Mouse (Mus musculus): ENCODE data around the gene Setd6.

The Setd6 gene

DNA sequence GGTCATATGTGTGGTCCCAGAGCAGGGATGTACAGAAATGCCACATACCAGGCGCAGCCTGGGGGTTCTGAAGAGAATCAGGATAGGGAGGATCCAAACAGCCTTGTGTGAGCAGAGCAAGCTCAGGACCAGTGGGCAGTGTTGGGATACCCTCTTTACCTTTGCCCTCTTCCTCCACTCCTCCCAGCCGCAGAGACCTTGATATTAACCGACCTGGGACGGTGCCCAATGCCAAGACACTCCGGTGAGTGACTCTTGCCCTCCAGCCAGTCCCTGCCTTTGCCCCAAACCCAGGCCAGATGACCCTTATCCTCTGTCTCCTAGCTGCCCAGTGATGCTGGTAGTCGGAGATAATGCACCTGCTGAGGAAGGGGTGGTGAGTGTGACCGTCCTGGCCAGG is 6.1 kb upstream of the Setd6 start:
- no peak for DNase-seq (ENCODE audit: low read depth, low spot score)

GRCm38 (mm10) chr8:95711029-95711428 is 4.7 kb upstream of the Setd6 start:
- DNase-seq (ENCODE audit: low read depth, low spot score): no peak

DNA sequence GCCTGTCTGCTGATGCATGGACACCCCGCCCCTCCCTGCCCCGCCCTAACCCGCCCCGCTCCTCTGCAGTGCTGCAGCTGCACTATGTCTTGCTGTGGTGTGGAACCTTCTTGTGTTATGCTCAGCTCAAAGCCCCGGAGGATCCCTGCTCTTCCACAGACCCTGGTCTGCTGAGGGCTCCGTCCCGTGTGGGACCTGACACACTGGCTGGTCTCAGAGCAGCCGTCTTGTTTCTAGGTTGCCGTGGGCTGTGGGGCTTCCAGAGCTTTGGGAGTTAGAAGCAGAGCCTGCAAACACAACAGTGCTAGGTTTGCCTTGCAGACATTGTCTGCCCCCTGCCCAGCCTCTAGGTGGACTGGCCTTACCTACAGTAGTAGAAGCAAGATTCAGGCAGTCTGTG is 3.3 kb upstream of the Setd6 start:
- DNase-seq (ENCODE audit: low read depth, low spot score): no peak

DNA sequence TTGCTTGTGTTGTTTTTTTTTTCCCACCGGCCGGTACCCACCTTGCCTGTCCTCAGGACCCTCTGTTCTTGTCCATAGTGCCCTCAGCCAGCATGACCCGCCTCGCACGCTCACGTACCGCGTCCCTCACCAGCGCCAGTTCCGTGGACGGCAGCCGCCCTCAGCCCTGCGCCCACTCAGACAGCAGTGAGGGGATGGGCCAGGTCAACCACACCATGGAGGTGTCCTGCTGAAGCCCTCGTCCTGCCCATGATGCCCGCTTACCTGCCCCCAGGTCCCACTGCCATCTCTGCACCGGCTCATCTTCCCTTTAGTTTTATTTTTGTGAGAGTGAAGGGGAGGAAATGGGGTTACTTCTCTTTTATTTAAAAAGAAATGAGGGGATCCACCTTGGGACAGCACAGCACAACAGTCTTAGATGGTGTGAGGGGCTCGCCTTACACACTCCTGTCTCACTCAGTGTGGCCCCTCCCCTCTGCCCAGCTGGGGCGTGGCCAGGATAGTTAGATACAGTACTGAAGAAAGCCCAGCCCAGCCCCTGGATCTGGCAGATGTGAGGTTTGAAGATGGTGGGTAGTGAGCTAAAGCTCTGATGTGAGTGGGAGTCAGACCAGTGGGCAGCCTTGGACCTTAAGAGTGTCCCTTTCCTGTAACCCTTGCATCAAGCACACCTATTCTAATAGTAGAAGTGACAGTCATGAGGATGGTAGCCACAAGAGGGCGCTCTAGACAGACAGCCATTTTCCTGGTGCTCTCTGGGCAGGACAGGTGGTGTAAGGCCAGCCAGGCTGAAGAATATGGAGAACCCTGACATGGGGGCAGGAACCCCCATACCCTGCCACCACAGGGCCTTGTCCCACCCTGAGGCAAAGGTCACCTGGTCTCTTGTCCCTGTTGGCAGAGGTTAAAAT is 2.3 kb upstream of the Setd6 start:
- DNase-seq (ENCODE audit: low read depth, low spot score): no peak

DNA sequence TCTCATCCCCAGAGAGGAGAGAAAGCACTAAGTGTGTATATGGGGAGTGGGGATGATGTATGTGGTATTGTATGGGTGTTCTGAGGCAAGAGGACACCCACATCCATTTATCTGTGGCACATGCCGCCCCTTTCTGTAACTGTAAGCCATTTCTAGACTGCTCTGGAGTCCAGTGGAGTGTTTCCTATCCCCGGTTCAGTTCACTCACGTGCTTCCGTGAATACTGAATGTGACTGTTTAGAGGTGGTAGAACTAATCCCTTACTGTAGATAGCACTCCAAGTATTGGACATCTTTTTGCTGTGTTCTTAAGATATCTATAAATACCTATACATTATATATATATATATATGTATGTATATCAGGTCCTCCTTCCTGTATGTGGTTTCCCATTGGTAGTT is 1.3 kb upstream of the Setd6 start:
- DNase-seq (ENCODE audit: low read depth, low spot score): no peak

GRCm38 (mm10) chr8:95714837-95715413 is 756 bp upstream of the Setd6 start:
- DNase-seq (ENCODE audit: low read depth, low spot score): no peak

GRCm38 (mm10) chr8:95716546-95717335 is 1.1 kb downstream of the Setd6 start:
- no peak for DNase-seq (ENCODE audit: low read depth, low spot score)

GRCm38 (mm10) chr8:95727625-95728024 is 11.9 kb downstream of the Setd6 start:
- no peak for DNase-seq (ENCODE audit: low read depth, low spot score)

DNA sequence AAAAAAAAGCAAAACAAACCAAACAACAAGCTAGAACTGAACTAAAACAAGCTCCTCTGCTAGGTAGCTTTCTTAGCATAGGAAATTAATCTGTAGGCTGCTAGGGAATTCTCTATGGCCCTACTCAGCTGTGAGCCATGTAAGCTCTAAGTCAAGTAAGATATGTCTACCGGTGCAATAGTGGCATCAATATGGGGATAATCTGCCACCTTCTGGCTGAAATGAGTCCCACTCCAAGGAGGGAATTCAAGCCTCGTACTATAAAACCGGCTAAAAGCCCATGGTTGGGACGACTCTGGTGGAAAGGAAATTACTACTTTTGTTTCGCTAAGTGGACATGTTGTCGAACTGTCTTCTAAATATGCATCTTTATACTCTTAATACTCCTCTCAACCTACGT is 22.9 kb downstream of the Setd6 start:
- no peak for DNase-seq (ENCODE audit: low read depth, low spot score)

DNA sequence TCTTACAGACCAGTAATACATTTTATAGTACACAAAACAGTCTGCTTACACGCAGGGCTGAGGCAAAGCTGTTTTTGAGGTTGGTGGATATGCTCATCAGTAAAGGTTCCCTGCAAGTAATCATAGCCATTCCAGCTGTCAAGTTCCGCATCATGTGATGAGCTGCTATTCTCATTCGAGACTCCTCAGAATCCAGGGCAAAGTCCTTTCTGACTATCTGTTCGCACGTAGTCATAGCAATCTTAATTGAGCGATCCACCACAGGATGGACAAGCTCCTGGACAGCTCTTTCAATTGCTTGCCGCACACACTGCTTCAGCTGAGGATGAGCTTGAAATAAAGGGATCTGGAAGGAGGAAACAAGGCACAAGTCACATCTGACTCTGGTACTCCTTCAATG is 26.1 kb downstream of the Setd6 start:
- no peak for DNase-seq (ENCODE audit: low read depth, low spot score)

DNA sequence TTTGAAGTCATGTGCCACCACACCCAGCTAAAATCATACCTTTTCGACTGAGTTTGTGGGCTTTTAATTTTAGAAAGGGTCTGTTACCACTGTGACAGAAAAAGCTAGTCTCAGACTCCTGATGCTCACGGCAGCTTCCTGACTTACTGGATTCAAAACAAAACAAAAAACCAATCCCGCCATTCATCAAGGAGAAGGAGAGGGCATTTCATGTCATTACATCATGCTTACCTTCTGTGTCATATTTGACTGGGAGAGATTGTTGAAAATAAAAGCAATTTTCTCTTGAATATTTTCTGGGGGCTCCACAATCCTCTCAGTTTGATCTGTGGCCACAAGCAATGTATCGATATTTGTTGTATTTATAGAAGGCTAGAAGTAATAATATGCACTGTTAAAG is 32.3 kb downstream of the Setd6 start:
- DNase-seq (ENCODE audit: low read depth, low spot score): no peak

GRCm38 (mm10) chr8:95751924-95752323 is 36.2 kb downstream of the Setd6 start:
- no peak for DNase-seq (ENCODE audit: low read depth, low spot score)

DNA sequence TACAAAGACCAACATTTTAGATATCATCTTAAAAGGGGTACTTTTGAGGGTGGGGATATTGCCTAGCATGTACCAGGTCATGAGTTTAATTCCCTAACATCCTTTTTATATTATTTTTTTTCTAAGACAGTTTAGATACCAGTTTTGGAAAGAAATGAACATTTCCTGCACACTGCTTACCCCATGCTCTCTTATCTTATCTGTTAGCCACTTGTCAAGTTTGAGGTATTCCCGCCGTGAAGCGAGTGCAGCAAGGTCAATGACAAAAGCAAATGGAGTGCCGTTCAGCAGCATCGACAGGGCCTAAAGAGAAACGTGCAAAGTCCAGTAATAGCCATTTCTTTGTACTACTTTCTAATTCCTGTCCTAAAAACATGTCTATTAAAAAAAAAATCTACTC is 44.6 kb downstream of the Setd6 start:
- no peak for DNase-seq (ENCODE audit: low read depth, low spot score)

DNA sequence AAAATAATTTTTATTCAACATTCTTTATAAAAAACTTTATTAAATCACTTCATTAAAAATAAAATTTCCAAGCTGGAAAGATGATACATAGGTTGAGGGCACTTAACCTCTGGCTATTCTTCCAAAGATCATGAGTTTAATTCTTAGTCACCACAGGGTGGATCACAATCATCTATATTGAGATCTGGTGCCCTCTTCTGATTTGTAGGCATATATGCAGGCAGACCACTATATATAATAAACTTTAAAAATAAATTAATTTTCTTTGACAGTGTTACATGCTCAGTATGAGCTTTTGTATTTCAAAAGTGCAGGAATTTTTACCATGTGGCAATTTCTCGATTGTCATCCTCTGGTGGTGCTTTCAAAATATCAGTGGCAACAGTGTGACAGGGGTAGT is 48.5 kb downstream of the Setd6 start:
- DNase-seq (ENCODE audit: low read depth, low spot score): no peak

All from telencephalon, adult 2 months (tissue).